Mouse (Mus musculus): Measurements from ENCODE around the gene Dock9.

DNA sequence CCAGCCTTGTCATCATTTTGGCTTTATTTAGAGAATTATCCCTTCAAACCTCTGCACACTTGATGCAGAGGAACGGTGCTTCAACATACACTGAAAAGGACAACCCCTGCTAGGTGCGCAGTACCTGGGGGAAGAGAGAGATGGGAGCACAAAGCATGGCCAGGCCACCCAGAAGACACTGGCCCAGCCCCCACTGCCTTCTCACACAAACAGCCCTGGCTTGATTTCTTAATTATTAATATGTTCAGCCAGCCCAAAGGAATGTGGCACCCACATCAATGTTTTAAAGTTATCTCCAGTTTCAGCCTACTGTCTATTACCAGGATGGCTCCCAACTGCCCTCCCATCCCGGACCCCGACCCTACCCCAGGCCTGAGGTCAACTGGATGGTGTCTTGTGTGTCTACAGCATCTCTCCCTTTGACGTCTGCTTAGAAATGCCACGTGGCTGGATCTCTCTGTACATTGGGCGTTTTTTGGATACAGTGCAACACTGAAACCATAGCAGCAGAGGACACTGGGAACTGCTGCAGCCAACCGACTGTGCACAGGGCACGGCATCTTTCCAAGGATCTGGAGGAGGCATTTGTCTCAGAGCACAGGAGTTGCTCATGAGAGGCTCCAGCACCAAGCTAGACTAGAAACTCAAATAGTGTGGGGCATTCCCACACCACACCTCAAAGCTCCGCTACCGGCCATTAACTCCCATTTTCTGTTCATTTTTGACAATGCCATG, 120.9 kb downstream of the Dock9 start:
- TF ChIP-seq CTCF (IDR thresholded peaks at IDR 0.05; ENCODE audit: low read depth) (no peak), EP300 (optimal IDR thresholded peaks at IDR 0.05) (no peak)

Data from stomach, postnatal 0 days (tissue).